Mouse (Mus musculus) hematopoietic stem cell, adult 5-6 weeks (primary cell): ENCODE data around the gene Sp8. TPM values are rescaled to one million over a fixed set of nuclear protein-coding genes. Genes with fewer than 3 reads are reported as not detected.

Experiments
- total RNA-seq: library from RNA; stranded (forward); fragments of 172-1452, 232-1000 nt; gene quantifications from 2 replicates; pipeline ENCODE4 v1.2.3, GENCODE M21; 2017

Sp8 gene
- total RNA-seq, 1 experiment from 2014 or later = not detected

Other genes starting within 250 kb of the Sp8 start
- gene Abcb5, start 120.1 kb downstream of the Sp8 start, total RNA-seq = not detected in 2 replicates